Mouse (Mus musculus) kidney, adult 9 months (tissue): ENCODE measurements around the gene Wap.

Experiments
- DNase-seq: peaks from one replicate; pipeline ENCODE4 v3.0.0; 2022

Wap gene

DNA sequence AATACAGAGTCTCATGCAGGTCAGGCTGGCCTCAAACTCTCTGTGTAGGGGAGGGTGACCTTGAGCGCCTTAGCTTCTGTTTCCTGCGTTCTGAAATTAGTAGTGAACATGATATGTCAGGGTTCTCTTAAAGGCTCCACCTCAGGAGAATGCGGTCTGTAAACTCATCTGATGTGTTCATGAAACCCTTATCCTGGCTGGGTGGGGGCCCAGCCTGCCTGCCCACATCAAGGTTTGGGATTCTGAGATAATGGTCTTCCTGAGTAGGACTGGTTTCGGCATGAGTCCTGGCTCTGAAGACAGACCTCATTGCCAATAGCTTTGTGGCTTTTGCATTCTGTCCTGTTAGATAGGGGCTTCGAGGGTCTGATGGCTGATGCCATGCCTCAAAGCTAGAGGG is 43.1 kb downstream of the Wap start:
- no peak for DNase-seq

DNA sequence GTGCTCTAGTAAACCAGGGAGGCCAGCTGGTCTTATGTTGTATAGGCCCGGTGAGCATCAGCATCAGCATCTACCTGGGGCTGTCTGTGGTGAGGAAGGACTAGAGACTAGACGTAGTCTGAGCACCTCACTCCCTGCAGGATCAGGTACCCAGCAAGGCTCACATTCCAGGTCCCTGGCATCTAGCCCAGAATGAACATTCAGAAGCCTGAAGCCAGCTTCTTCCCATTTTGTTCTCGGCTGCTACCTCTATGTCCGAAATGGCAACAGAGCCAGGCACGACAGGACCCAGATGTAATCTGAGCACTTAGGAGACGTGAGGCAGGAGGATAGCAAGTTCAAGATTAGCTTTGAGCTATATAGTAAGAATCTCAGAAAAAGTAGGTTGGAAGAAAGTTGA is 43.6 kb downstream of the Wap start:
- peak; percentile 21 for DNase-seq

DNA sequence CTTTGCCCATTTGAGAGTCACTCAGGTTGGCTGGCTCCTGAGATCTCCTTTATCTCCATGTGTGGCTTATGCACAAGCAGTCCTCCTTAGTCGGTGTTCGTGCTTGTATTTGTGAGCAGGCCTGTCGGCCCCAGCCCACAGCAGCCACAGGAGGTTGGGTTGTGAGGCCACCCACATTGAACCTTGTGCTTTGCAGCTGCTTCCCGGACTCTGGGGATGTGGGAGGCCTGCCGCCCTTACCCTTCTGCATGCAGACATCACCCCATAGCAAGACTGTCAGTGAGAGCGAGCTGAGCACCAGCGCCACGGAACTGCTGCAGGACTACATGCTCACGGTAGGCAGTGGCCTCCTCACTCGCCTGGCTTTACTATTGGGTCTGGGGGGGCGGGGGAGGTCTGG is 45.0 kb downstream of the Wap start:
- no peak for DNase-seq

DNA sequence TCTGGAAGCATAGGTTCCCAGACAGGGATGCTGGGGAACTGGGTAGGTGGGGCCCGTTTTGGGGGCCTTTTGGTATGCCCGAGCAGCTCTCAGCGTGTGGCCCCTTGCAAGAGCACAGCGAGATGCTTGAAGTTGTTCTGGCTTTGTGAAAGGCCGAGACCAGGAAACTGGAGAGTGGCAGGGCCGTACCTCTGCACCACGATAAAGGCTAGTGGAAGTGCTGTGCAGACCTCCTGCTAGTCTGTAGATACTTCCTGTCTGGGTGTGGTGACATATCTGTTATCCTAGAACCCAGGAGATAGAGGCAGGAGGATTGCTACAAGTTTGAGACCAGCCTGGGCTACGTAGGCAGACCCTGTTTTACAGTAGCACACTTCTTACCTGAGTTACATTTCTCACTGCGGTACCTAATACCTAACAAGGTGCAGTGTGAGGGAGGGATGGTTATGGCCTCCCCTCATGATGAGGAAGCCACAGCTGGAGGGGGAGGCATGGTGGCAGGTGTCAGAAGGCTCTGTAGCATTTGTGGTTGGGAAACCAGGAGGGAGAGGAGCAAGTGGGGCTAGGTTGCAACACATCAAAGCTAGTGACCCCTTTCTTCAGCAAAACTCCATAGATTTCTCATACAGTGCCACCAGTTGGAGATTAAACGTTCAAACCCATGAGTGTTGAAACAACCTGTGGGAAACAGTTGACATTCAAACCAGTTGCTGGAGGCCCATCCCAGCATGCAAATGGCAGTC is 47.3 kb downstream of the Wap start:
- DNase-seq: no peak

DNA sequence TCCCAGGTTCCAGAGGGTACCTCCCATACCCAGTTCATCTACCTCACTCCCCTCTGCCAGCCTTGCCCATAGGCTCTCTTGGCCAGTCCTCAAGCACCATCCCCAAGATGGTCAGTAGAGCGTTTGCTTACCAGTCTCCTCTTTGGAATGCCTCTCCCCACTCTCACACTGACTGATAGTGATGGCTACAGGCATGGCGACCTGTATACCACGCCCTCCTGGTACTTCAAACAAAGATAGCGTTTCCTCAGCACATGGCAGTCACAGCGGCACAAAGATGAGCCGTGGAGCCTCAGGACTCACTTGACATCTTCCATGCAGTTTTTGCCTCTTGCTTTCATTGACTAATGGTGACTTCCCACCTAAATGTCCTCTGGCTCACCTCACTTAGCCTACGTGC is 48.6 kb downstream of the Wap start:
- no peak for DNase-seq

DNA sequence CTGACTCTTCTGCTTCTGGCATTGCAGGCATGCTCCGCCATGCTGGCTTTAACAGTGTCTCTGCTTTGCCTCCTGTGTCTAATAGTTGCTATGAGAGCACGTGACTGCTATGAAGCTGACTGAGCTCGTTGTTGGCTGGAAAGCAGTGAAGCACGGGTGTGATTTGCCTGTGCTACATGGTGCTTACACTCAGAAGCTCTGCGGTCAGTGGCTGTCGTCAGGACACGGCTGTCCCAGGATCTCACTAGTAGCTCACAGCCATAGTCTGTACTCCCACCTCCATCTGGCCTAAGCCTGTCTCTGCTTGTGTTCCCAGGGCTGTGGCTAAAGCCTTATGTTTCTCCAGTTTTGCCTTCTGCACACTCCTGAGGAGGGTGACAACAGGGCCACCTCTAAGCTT is 50.1 kb downstream of the Wap start:
- no peak for DNase-seq

DNA sequence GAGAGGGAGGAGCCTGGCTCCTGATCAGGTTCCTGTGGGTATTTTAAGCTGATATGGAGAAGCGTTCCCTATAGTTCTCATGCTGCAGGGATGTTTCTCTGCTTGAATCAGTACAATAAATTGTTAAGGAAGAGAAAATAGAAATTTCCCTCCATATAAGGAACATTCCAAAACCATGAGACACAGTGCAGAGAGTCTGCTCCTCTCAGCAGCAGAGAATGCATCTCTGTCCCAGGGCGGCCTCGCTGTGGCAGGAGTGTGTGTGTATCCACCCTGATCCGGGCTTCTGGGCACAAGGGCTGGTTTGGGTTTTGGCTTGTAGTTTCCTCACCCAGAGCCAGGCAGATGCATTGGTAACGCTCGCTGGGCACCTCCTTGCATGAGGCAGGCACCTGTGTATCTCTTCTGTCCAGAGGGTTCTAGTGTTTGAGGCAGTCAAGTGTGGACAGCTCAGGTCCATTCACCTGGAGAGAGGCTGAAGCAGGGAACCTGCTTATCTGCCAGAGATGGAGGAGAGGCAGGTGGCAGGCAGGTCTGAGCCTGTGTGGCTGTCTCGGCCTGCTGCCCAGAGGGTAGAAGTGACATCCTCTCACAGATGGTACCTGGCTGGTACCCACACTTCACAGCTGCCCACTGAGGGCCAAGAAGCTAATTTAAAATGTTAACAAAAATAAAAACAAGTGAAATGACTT is 51.0 kb downstream of the Wap start:
- no peak for DNase-seq

DNA sequence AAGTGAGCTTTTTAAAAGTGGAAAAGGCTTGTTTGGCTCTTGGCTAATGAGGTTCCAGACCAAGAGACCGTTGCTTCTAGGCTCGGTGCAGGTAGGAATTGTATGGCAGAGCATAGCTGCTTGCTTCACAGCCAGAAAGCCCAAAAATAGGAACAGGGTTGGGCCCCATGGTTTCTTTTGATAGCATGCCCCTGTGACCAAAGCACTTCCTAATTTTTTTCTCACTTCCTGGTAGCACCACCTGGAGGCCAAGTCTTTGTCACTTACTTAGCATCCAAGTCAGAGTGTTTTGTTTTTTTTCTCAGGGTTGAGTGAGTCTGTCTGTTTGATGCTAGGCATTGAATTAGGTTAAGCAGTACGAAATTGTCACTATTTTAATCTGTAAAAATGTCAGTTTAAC is 51.8 kb downstream of the Wap start:
- peak; percentile 24 for DNase-seq

DNA sequence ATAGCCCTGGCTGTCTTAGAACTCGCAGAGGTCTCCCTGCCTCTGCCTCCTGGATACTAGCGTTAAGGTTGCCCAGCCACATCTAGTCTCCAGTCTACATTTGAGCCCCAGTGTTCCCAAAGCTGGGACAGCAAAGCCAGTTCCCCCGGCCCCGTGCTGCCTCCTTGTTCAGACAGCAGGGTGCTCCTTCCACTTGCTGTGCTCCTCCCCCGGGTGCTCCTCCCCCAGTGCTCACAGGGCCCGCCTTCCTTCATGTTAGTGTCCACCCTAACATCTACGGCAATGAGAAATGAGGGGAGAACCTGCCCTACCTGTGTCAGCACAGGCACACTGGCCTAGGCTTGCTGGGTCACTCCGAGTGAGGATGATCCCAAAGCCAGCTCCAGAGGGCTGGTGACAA is 52.7 kb downstream of the Wap start:
- no peak for DNase-seq
